Mouse (Mus musculus): ENCODE results near the gene Maml3. TPM values are rescaled to one million over a fixed set of nuclear protein-coding genes. Genes with fewer than 3 reads are reported as not detected.

The Maml3 gene
- polyA plus RNA-seq, 1 experiment = 3.1 TPM

DNA sequence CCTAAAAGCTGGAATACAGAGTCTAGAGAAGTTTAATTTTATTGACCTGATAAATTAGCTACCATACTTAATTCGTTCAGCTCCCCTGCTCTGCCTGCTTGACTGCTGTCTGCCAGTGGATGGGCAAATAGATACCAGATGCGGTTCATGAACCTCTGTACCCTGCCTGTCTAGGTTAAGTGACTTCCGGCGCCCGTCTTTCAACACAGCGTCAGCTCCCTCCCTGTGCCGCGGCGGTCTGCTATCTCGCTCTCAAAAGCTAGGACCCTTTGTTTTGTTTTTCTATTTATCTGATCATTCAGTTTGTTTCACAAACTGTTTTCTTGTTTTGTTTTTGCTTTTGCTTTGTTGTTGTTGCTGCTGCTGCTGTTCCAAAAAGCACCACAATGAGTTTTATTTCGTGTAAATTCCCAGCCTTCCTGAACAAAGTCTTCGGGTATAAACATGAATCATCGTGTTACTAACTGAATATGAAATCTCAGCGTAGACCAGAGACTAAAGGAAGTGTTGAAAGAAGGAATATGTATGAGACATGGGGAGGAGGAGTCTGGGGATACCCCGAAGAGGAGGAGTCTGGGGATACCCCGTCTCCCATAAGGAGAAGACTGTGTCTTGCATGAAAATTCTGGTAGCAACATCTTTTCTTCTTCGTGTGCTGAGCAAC, 87.3 kb downstream of the Maml3 start:
- no peaks in the 10 kb centered on the region for H3K79me2 ChIP-seq (ENCODE audit: control insufficient read depth, insufficient read depth)
- no peak overlapping the region for H3K4me2 ChIP-seq (ENCODE audit: low read depth)
- H3K36me3 ChIP-seq (ENCODE audit: control insufficient read depth, insufficient read depth) = no peaks in the 10 kb centered on the region
- TF ChIP-seq REST (IDR thresholded peaks at IDR 0.05; ENCODE audit: insufficient read depth, insufficient read length) = no peak
- no peak for TF ChIP-seq MAX (IDR thresholded peaks at IDR 0.05; ENCODE audit: low read depth)
- TF ChIP-seq TCF3 (IDR thresholded peaks at IDR 0.05; ENCODE audit: insufficient read length, low read depth) = no peak
- TF ChIP-seq SRF (IDR thresholded peaks at IDR 0.05; ENCODE audit: control insufficient read depth, insufficient read length, low read depth) = no peak
- no peak for TF ChIP-seq TCF12 (IDR thresholded peaks at IDR 0.05; ENCODE audit: insufficient read depth, poor library complexity, severe bottlenecking)
- TF ChIP-seq MYOD1 (IDR thresholded peaks at IDR 0.05; ENCODE audit: control insufficient read depth in 1 of 3, insufficient read length in 2 of 3, low read depth in 2 of 3) = no peak
- TF ChIP-seq CEBPB (IDR thresholded peaks at IDR 0.05; ENCODE audit: insufficient read depth, poor library complexity, severe bottlenecking) = no peak
- TF ChIP-seq MYOG (IDR thresholded peaks at IDR 0.05; ENCODE audit: control insufficient read depth in 1 of 3, insufficient read depth in 1 of 3, insufficient read length in 2 of 3, low read depth in 2 of 3) = no peak
- no peak for TF ChIP-seq E2F4 (IDR thresholded peaks at IDR 0.05; ENCODE audit: insufficient read depth)
- TF ChIP-seq USF1 (IDR thresholded peaks at IDR 0.05; ENCODE audit: low read depth) = no peak
- no peak for TF ChIP-seq POLR2A (IDR thresholded peaks at IDR 0.05; ENCODE audit: insufficient read length, low read depth)
- no peak for TF ChIP-seq POLR2AphosphoS2 (IDR thresholded peaks at IDR 0.05; ENCODE audit: insufficient read length, low read depth)
- no peak overlapping the region for H3ac ChIP-seq (ENCODE audit: control insufficient read depth, insufficient read length)
- H3K4me3 ChIP-seq = no peak overlapping the region
- H3K27me3 ChIP-seq (ENCODE audit: control insufficient read depth, insufficient read depth, insufficient read length) = no peaks in the 10 kb centered on the region

GRCm38 (mm10) chr3:52016178-52016577, 88.7 kb downstream of the Maml3 start:
- no peaks in the 10 kb centered on the region for H3K79me2 ChIP-seq (ENCODE audit: control insufficient read depth, insufficient read depth)
- H3K4me3 ChIP-seq = no peak overlapping the region
- no peak overlapping the region for H3ac ChIP-seq (ENCODE audit: control insufficient read depth, insufficient read length)
- no peak for TF ChIP-seq CEBPB (IDR thresholded peaks at IDR 0.05; ENCODE audit: insufficient read depth, poor library complexity, severe bottlenecking)
- no peak for TF ChIP-seq SRF (IDR thresholded peaks at IDR 0.05; ENCODE audit: control insufficient read depth, insufficient read length, low read depth)
- TF ChIP-seq MAX (IDR thresholded peaks at IDR 0.05; ENCODE audit: low read depth) = no peak
- TF ChIP-seq POLR2AphosphoS2 (IDR thresholded peaks at IDR 0.05; ENCODE audit: insufficient read length, low read depth) = no peak
- TF ChIP-seq MYOD1 (IDR thresholded peaks at IDR 0.05; ENCODE audit: control insufficient read depth in 1 of 3, insufficient read length in 2 of 3, low read depth in 2 of 3) = no peak
- no peak for TF ChIP-seq USF1 (IDR thresholded peaks at IDR 0.05; ENCODE audit: low read depth)
- TF ChIP-seq MYOG (IDR thresholded peaks at IDR 0.05; ENCODE audit: control insufficient read depth in 1 of 3, insufficient read depth in 1 of 3, insufficient read length in 2 of 3, low read depth in 2 of 3) = no peak
- TF ChIP-seq POLR2A (IDR thresholded peaks at IDR 0.05; ENCODE audit: insufficient read length, low read depth) = no peak
- no peak for TF ChIP-seq TCF12 (IDR thresholded peaks at IDR 0.05; ENCODE audit: insufficient read depth, poor library complexity, severe bottlenecking)
- no peak for TF ChIP-seq E2F4 (IDR thresholded peaks at IDR 0.05; ENCODE audit: insufficient read depth)
- TF ChIP-seq REST (IDR thresholded peaks at IDR 0.05; ENCODE audit: insufficient read depth, insufficient read length) = no peak
- no peak for TF ChIP-seq TCF3 (IDR thresholded peaks at IDR 0.05; ENCODE audit: insufficient read length, low read depth)
- no peaks in the 10 kb centered on the region for H3K27me3 ChIP-seq (ENCODE audit: control insufficient read depth, insufficient read depth, insufficient read length)
- H3K4me2 ChIP-seq (ENCODE audit: low read depth) = no peak overlapping the region
- no peaks in the 10 kb centered on the region for H3K36me3 ChIP-seq (ENCODE audit: control insufficient read depth, insufficient read depth)

- no peaks in the 10 kb centered on the region for H3K79me2 ChIP-seq (ENCODE audit: control insufficient read depth, insufficient read depth)
- H3K27me3 ChIP-seq (ENCODE audit: control insufficient read depth, insufficient read depth, insufficient read length) = no peaks in the 10 kb centered on the region
- H3K36me3 ChIP-seq (ENCODE audit: control insufficient read depth, insufficient read depth) = no peaks in the 10 kb centered on the region
- H3K4me2 ChIP-seq (ENCODE audit: low read depth) = no peak overlapping the region
- no peak overlapping the region for H3ac ChIP-seq (ENCODE audit: control insufficient read depth, insufficient read length)
- no peak overlapping the region for H3K4me3 ChIP-seq
- TF ChIP-seq SRF (IDR thresholded peaks at IDR 0.05; ENCODE audit: control insufficient read depth, insufficient read length, low read depth) (no peak), E2F4 (IDR thresholded peaks at IDR 0.05; ENCODE audit: insufficient read depth) (no peak), POLR2A (IDR thresholded peaks at IDR 0.05; ENCODE audit: insufficient read length, low read depth) (no peak), MYOD1 (IDR thresholded peaks at IDR 0.05; ENCODE audit: control insufficient read depth in 1 of 3, insufficient read length in 2 of 3, low read depth in 2 of 3) (no peak), MAX (IDR thresholded peaks at IDR 0.05; ENCODE audit: low read depth) (no peak), REST (IDR thresholded peaks at IDR 0.05; ENCODE audit: insufficient read depth, insufficient read length) (no peak), MYOG (IDR thresholded peaks at IDR 0.05; ENCODE audit: control insufficient read depth in 1 of 3, insufficient read depth in 1 of 3, insufficient read length in 2 of 3, low read depth in 2 of 3) (no peak), POLR2AphosphoS2 (IDR thresholded peaks at IDR 0.05; ENCODE audit: insufficient read length, low read depth) (no peak), TCF12 (IDR thresholded peaks at IDR 0.05; ENCODE audit: insufficient read depth, poor library complexity, severe bottlenecking) (no peak), USF1 (IDR thresholded peaks at IDR 0.05; ENCODE audit: low read depth) (no peak), CEBPB (IDR thresholded peaks at IDR 0.05; ENCODE audit: insufficient read depth, poor library complexity, severe bottlenecking) (no peak), TCF3 (IDR thresholded peaks at IDR 0.05; ENCODE audit: insufficient read length, low read depth) (no peak)
These were observed 89.3 kb downstream of the Maml3 start for GRCm38 (mm10) chr3:52015556-52015955.

GRCm38 (mm10) chr3:52011032-52011710, 93.7 kb downstream of the Maml3 start:
- Histone ChIP-seq H3K27me3 (ENCODE audit: control insufficient read depth, insufficient read depth, insufficient read length) (no peaks in the 10 kb centered on the region), H3ac (ENCODE audit: control insufficient read depth, insufficient read length) (no peak overlapping the region), H3K79me2 (ENCODE audit: control insufficient read depth, insufficient read depth) (no peaks in the 10 kb centered on the region), H3K36me3 (ENCODE audit: control insufficient read depth, insufficient read depth) (no peaks in the 10 kb centered on the region), H3K4me2 (ENCODE audit: low read depth) (no peak overlapping the region), H3K4me3 (no peak overlapping the region)
- no peak for TF ChIP-seq E2F4 (IDR thresholded peaks at IDR 0.05; ENCODE audit: insufficient read depth)

Data from myocyte (in vitro differentiated cells).